Mouse (Mus musculus) liver, embryonic 13.5 days (tissue): ENCODE measurements at regions not wholly inside any gene's neighbourhood (a gene's known extent, or its start where the extent isn't known, plus 50 kb on each side); places are given as distances from the start of the nearest gene placed in this dataset.

Source experiments
- ATAC-seq: fragments of 200-750 bp; cut with Nextera tagmentation; 2 replicates; pipeline ENCODE4 v1.8.0; 2017; ENCODE audit warnings: low read depth, mild to moderate bottlenecking, moderate number of reproducible peaks, moderate library complexity
- DNase-seq: peaks from one replicate; pipeline ENCODE4 v3.0.0; 2022
- H3K27ac ChIP-seq: fragments of 300-500 bp; sonication (generic); 2 replicates; pipeline ENCODE4 v1.5.1; 2015; ENCODE audit warnings: moderate library complexity, mild to moderate bottlenecking, inconsistent platforms
- H3K27me3 ChIP-seq: fragments of 300-500 bp; sonication (generic); 2 replicates; pipeline ENCODE4 v1.6.1; 2015; ENCODE audit warnings: mild to moderate bottlenecking, inconsistent platforms
- H3K36me3 ChIP-seq: fragments of 300-500 bp; sonication (generic); 2 replicates; pipeline ENCODE4 v1.6.1; 2015; ENCODE audit warnings: mild to moderate bottlenecking, inconsistent platforms
- H3K4me1 ChIP-seq: fragments of 300-500 bp; sonication (generic); replicated peaks from 2 replicates; pipeline ENCODE4 v1.6.1; 2015; ENCODE audit warnings: inconsistent platforms
- H3K4me2 ChIP-seq: fragments of 300-500 bp; sonication (generic); 2 replicates; pipeline ENCODE4 v1.6.1; 2015; ENCODE audit warnings: inconsistent platforms, mild to moderate bottlenecking, moderate library complexity
- H3K4me3 ChIP-seq: fragments of 300-500 bp; sonication (generic); replicated peaks from 2 replicates; pipeline ENCODE4 v1.5.1; 2015; ENCODE audit warnings: mild to moderate bottlenecking, inconsistent platforms
- H3K9ac ChIP-seq: fragments of 300-500 bp; sonication (generic); 2 replicates; pipeline ENCODE4 v1.6.1; 2015; ENCODE audit warnings: mild to moderate bottlenecking, inconsistent platforms
- H3K9me3 ChIP-seq: fragments of 300-500 bp; sonication (generic); replicated peaks from 2 replicates; pipeline ENCODE4 v1.6.1; 2016; ENCODE audit warnings: inconsistent platforms
- WGBS: fragments of 180-500 bp; shearing (Covaris S2); methylation state at CpG from one replicate; pipeline ENCODE4 v1.1.7; 2015; ENCODE audit not compliant: insufficient replicate concordance; 5-methylcytosine and 5-hydroxymethylcytosine counted together

- 71% methylated on average over 10 of the region's 10 CpGs for WGBS
- H3K4me1 ChIP-seq, result no peaks in the 10 kb centered on the region
These were observed 57.9 kb upstream of the Ppara start for GRCm38 (mm10) chr15:85676871-85677270.

GRCm38 (mm10) chr15:85677381-85677780, 57.4 kb upstream of the Ppara start:
- no peak overlapping the region for H3K27ac ChIP-seq
- ATAC-seq (no peak), DNase-seq (no peak)
- no peaks in the 10 kb centered on the region for H3K9me3 ChIP-seq
- 67% methylated on average over 6 of the region's 6 CpGs for WGBS
- no peak overlapping the region for H3K9ac ChIP-seq
- H3K4me1 ChIP-seq, result no peaks in the 10 kb centered on the region
- no peaks in the 10 kb centered on the region for H3K36me3 ChIP-seq
- peaks cover 43% of the 10 kb centered on the region for H3K27me3 ChIP-seq
- no peak overlapping the region for H3K4me2 ChIP-seq
- H3K4me3 ChIP-seq, result no peak overlapping the region

More at GRCm38 (mm10) chr15:85676871-85677270, 57.9 kb upstream of the Ppara start:
- H3K4me2 ChIP-seq, result no peak overlapping the region
- no peaks in the 10 kb centered on the region for H3K9me3 ChIP-seq
- H3K9ac ChIP-seq, result no peak overlapping the region
- no peak overlapping the region for H3K4me3 ChIP-seq
- H3K27me3 ChIP-seq, result peaks cover 48% of the 10 kb centered on the region
- H3K27ac ChIP-seq, result no peak overlapping the region
- DNase-seq (no peak), ATAC-seq (no peak)
- H3K36me3 ChIP-seq, result no peaks in the 10 kb centered on the region

GRCm38 (mm10) chr15:85677855-85678254, 56.9 kb upstream of the Ppara start:
- Histone ChIP-seq H3K9ac (no peak overlapping the region), H3K36me3 (no peaks in the 10 kb centered on the region), H3K27me3 (peaks cover 38% of the 10 kb centered on the region), H3K4me3 (no peak overlapping the region), H3K9me3 (no peaks in the 10 kb centered on the region), H3K4me2 (no peak overlapping the region), H3K27ac (no peak overlapping the region), H3K4me1 (no peaks in the 10 kb centered on the region)
- DNase-seq, result no peak
- ATAC-seq, result no peak
- 74% methylated on average over 10 of the region's 10 CpGs for WGBS

GRCm38 (mm10) chr15:85678351-85678895, 56.4 kb upstream of the Ppara start:
- Histone ChIP-seq H3K9ac (no peak overlapping the region), H3K4me3 (no peak overlapping the region), H3K27ac (no peak overlapping the region), H3K36me3 (no peaks in the 10 kb centered on the region), H3K27me3 (peaks cover 33% of the 10 kb centered on the region), H3K4me2 (no peak overlapping the region), H3K9me3 (no peaks in the 10 kb centered on the region), H3K4me1 (no peaks in the 10 kb centered on the region)
- DNase-seq (no peak), ATAC-seq (no peak)
- WGBS, result 76% methylated on average over 15 of the region's 15 CpGs

- H3K27me3 ChIP-seq, result peaks cover 26% of the 10 kb centered on the region
- ATAC-seq (no peak), DNase-seq (no peak)
- no peak overlapping the region for H3K9ac ChIP-seq
- no peak overlapping the region for H3K4me2 ChIP-seq
- H3K27ac ChIP-seq, result no peak overlapping the region
- no peak overlapping the region for H3K4me3 ChIP-seq
- no peaks in the 10 kb centered on the region for H3K36me3 ChIP-seq
- H3K4me1 ChIP-seq, result no peaks in the 10 kb centered on the region
- no peaks in the 10 kb centered on the region for H3K9me3 ChIP-seq
- WGBS, result 72% methylated on average over 23 of the region's 24 CpGs
These were observed 55.6 kb upstream of the Ppara start for GRCm38 (mm10) chr15:85678981-85679708.

- 75% methylated on average over 10 of the region's 10 CpGs for whole genome bisulfite sequencing
- Histone ChIP-seq H3K9ac (no peak overlapping the region), H3K4me2 (no peak overlapping the region), H3K27me3 (peaks cover 20% of the 10 kb centered on the region), H3K4me3 (no peak overlapping the region), H3K36me3 (no peaks in the 10 kb centered on the region), H3K4me1 (no peaks in the 10 kb centered on the region), H3K27ac (no peak overlapping the region), H3K9me3 (no peaks in the 10 kb centered on the region)
- DNase-seq, result no peak
- no peak for ATAC-seq
These were observed 54.8 kb upstream of the Ppara start for GRCm38 (mm10) chr15:85679864-85680428.

- no peak for DNase-seq
- 55% methylated on average over 13 of the region's 13 CpGs for WGBS
- Histone ChIP-seq H3K4me1 (no peaks in the 10 kb centered on the region), H3K9ac (no peak overlapping the region), H3K27me3 (peaks cover 13% of the 10 kb centered on the region), H3K27ac (no peak overlapping the region), H3K36me3 (no peaks in the 10 kb centered on the region), H3K4me3 (no peak overlapping the region), H3K9me3 (no peaks in the 10 kb centered on the region), H3K4me2 (no peak overlapping the region)
- ATAC-seq, result no peak
These were observed 54.1 kb upstream of the Ppara start for GRCm38 (mm10) chr15:85680460-85681224.

- WGBS, result 76% methylated on average over 12 of the region's 12 CpGs
- no peaks in the 10 kb centered on the region for H3K9me3 ChIP-seq
- H3K4me3 ChIP-seq, result no peak overlapping the region
- no peak overlapping the region for H3K4me2 ChIP-seq
- ATAC-seq, result no peak
- H3K4me1 ChIP-seq, result no peaks in the 10 kb centered on the region
- no peaks in the 10 kb centered on the region for H3K36me3 ChIP-seq
- peaks cover 8% of the 10 kb centered on the region; the same call in 1 of the 2 replicates for H3K27me3 ChIP-seq
- no peak overlapping the region for H3K9ac ChIP-seq
- no peak for DNase-seq
- no peak overlapping the region for H3K27ac ChIP-seq
These were observed 52.7 kb upstream of the Ppara start for GRCm38 (mm10) chr15:85682116-85682515.

- ATAC-seq (no peak), DNase-seq (no peak)
- no peak overlapping the region for H3K9ac ChIP-seq
- H3K36me3 ChIP-seq, result no peaks in the 10 kb centered on the region
- H3K27me3 ChIP-seq, result peaks cover 7% of the 10 kb centered on the region; the same call in 1 of the 2 replicates
- no peak overlapping the region for H3K4me3 ChIP-seq
- H3K4me1 ChIP-seq, result no peaks in the 10 kb centered on the region
- WGBS, result 53% methylated on average over 6 of the region's 6 CpGs
- H3K9me3 ChIP-seq, result no peaks in the 10 kb centered on the region
- no peak overlapping the region for H3K4me2 ChIP-seq
- H3K27ac ChIP-seq, result no peak overlapping the region
These were observed 52.0 kb upstream of the Ppara start for GRCm38 (mm10) chr15:85682780-85683179.

GRCm38 (mm10) chr15:85683271-85683670, 51.5 kb upstream of the Ppara start:
- 72% methylated on average over 6 of the region's 6 CpGs for WGBS
- H3K9ac ChIP-seq, result no peak overlapping the region
- no peak overlapping the region for H3K27ac ChIP-seq
- DNase-seq (no peak), ATAC-seq (no peak)
- H3K36me3 ChIP-seq, result no peaks in the 10 kb centered on the region
- no peak overlapping the region for H3K4me2 ChIP-seq
- H3K9me3 ChIP-seq, result no peaks in the 10 kb centered on the region
- no peak overlapping the region for H3K4me3 ChIP-seq
- H3K4me1 ChIP-seq, result no peaks in the 10 kb centered on the region
- H3K27me3 ChIP-seq, result peaks cover 4% of the 10 kb centered on the region; the same call in 1 of the 2 replicates

- H3K27me3 ChIP-seq, result peaks cover 4% of the 10 kb centered on the region; the same call in 1 of the 2 replicates
- ATAC-seq (no peak), DNase-seq (no peak)
- H3K36me3 ChIP-seq, result no peaks in the 10 kb centered on the region
- no peak overlapping the region for H3K4me3 ChIP-seq
- H3K9ac ChIP-seq, result no peak overlapping the region
- no peak overlapping the region for H3K4me2 ChIP-seq
- no peak overlapping the region for H3K27ac ChIP-seq
- no peaks in the 10 kb centered on the region for H3K4me1 ChIP-seq
- H3K9me3 ChIP-seq, result no peaks in the 10 kb centered on the region
- WGBS, result 85% methylated on average over 4 of the region's 4 CpGs
These were observed 51.1 kb upstream of the Ppara start for GRCm38 (mm10) chr15:85683716-85684115.
